Mouse (Mus musculus): ENCODE data around the gene Gm11562.
"Not testable (repeated sequence)": the region's sequence is repeated elsewhere in the genome, so short reads cannot be mapped to it uniquely, and the experiment has no call there.

DNA sequence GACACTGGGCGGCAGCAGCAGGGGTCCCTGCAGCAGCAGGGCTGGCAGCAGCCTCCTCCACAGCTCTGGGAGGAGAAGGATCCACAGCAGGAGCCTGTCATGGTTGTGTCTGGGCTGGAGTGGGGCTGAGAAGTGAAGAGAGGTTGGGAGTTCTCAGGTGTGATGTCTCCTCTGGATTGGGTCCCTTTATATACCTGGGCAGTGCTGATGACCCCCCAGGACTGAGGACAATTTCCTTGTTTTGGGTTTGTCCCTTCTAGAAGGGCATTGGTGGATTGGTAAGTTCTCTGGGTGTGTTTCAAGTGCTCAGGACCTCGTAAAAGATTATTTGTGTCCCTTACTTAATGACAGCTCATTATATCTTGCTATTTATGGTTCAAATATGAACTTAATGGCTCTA is 10.1 kb downstream of the Gm11562 start, which contains the start of gene Gm11937:
- not testable (repeated sequence) for TF ChIP-seq POLR2A (IDR thresholded peaks at IDR 0.05; ENCODE audit: low read depth, low read length); CTCF (conservative IDR thresholded peaks at IDR 0.05; ENCODE audit: insufficient read depth, insufficient read length, low read depth, low read length)

Measured in kidney, adult 2 months (tissue).